Mouse (Mus musculus): ENCODE data around the gene Ntng2.

- TF ChIP-seq CTCF (IDR thresholded peaks at IDR 0.05 in 2 of 3, conservative IDR thresholded peaks at IDR 0.05 in 1 of 3; ENCODE audit: control insufficient read depth in 1 of 3, insufficient read depth in 1 of 3, low read depth in 2 of 3, low read length in 3 of 3, poor library complexity in 1 of 3, severe bottlenecking in 1 of 3) (peak in 1 of 3 experiments; percentile 21; a peak in 1 of 6 replicates), TAL1 (IDR thresholded peaks at IDR 0.05; ENCODE audit: low read length) (no peak), TCF12 (IDR thresholded peaks at IDR 0.05; ENCODE audit: low read depth, low read length) (no peak), MAFK (IDR thresholded peaks at IDR 0.05; ENCODE audit: borderline replicate concordance, low read depth, low read length) (no peak), SMC3 (IDR thresholded peaks at IDR 0.05; ENCODE audit: low read depth, low read length) (no peak), UBTF (IDR thresholded peaks at IDR 0.05; ENCODE audit: borderline replicate concordance, insufficient read depth, low read depth, low read length) (0 out of 2 replicates have a peak, but pooled peaks have one; percentile 82), SIN3A (IDR thresholded peaks at IDR 0.05; ENCODE audit: low read length) (peak; percentile 36), USF1 (IDR thresholded peaks at IDR 0.05; ENCODE audit: low read depth, low read length) (no peak), MAZ (IDR thresholded peaks at IDR 0.05; ENCODE audit: low read depth, low read length) (no peak), EP300 (IDR thresholded peaks at IDR 0.05; ENCODE audit: low read depth in 1 of 2, low read length in 2 of 2) (no peak), E2F4 (IDR thresholded peaks at IDR 0.05; ENCODE audit: borderline replicate concordance, low read depth, low read length) (no peak), CHD2 (IDR thresholded peaks at IDR 0.05; ENCODE audit: low read length) (no peak)
These were observed 676 bp downstream of the Ntng2 start for GRCm38 (mm10) chr2:29252059-29252598.

Measured in MEL (cell line).